Mouse (Mus musculus) thymus, adult 2 months (tissue): ENCODE data around the gene N4bp3.

ENCODE experiments used
- CTCF ChIP-seq: fragments of 200-500 bp; IDR thresholded peaks from 2 replicates; pipeline ENCODE4 v1.5.1; 2012; ENCODE audit warnings: mild to moderate bottlenecking, control low read depth, low read length, moderate library complexity, borderline replicate concordance; ENCODE audit not compliant: control insufficient read depth, poor library complexity, insufficient read depth; ENCODE audit errors: extremely low read depth
- POLR2A ChIP-seq: fragments of 200-500 bp; IDR thresholded peaks from 2 replicates; pipeline ENCODE4 v1.6.1; 2012; ENCODE audit warnings: mild to moderate bottlenecking, low read length, control low read depth, moderate library complexity; ENCODE audit not compliant: control insufficient read depth, poor library complexity, insufficient read depth; ENCODE audit errors: extremely low read depth

- TF ChIP-seq POLR2A (no peak), CTCF (no peak)
These were observed 1.3 kb downstream of the N4bp3 start for GRCm38 (mm10) chr11:51649111-51649888.
